Mouse (Mus musculus) R1 (cell line): ENCODE results near the gene 9430097D07Rik.

Experiments used
- DNase-seq: peaks from one replicate; pipeline ENCODE4 v3.0.0-alpha.2; 2018; ENCODE audit warnings: low read depth, low spot score

The 9430097D07Rik gene

DNA sequence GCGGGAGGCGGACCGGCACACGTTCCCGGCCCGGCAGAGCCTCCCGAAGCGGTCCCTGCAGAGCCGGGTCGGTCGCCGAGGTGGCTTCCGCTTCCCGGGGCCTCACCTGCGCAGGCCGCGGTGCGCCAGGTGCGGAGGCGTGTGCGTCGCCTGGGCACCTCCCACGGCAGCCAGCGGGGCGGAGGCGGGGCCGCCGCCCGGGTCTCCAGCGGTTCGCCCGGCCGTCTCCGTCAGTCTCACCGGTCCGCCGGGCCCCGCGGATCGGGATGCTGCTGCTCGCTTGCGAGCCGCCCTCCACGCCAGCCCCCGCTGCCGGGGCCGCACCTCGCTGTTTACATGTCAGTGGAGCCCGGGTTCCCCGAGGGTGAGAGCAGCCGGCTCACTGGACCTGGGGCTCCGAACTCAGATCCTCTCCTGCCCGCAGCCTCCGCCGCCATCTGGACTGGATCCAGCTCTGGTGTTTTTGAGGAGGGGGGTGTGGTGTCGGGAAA, 39.9 kb downstream of the 9430097D07Rik start:
- DNase-seq, result peak; percentile 56

DNA sequence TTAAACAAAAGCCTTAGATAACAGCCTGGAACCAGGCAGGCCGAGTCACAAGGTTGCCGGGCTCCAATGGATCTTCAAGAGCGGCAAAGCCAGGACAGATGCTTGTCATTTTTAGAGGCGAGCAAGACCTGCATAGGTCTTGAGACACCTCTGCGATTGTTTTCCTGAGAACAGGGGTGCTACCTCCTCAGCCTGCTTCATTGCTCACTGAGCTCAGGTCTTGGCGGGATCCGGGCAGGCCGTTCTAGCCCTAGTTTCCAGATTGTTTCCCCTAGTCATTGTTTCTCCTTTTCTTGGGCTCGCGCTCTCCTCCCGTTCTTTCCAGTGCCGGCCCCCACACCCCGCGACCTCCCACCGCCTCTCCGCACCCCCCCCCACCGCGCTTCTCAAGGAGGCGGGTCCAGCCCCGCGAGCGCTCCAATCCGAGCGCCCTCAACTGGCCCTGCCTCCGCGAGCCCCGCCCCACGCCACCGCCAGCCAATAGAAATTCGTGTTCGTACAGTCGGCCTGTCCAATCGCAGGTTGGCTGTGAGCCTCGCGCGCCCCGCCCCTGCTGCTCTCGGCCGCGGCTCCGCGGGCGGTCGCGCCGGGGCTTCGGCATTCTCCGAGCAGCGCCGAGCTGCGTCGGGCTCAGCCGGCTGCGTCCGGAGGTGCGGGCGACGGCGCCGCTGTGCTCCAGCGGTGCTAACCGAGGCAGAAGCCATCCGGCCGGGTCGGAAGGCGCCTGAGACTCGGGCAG, 40.6 kb downstream of the 9430097D07Rik start, which contains the start of gene Fam102a:
Gene Fam102a, plus strand, starts transcription at position 600 of the 739 bp plus-strand sequence.
- peak; percentile 96 for DNase-seq

DNA sequence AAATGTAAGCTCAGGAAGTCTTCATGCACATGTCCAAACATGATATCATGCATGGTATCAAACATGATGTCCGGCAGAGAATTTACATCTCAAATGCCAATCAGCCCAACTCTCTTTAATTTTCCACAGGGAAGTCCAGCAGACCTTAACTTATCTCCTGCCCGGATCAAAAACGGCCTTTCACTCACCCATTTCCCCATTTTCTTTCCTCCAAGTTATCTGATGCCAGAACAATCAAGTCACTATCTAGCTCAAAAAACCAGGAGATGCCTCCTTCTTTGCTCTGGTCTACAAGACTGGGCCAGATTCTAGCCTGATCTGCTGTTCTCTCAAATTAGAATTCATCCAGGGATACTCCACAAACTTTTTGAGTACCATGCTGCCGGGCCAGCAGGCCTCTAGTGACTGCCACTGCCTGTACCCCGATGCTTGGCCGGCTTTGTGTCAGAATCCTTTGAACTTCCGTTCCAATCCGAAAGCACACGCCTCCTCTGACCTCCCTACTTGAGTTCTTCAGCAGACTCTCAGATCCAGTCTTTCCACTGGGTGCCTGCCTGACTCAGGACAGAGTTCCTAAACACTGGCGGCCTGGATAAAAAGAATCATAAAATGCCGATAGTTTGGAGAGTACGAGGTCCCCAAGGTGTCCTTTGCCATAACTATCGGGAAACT, 41.3 kb downstream of the 9430097D07Rik start:
- peak; percentile 79 for DNase-seq

- DNase-seq, result no peak
Measured at GRCm38 (mm10) chr2:32533163-32533562, 42.3 kb downstream of the 9430097D07Rik start.

GRCm38 (mm10) chr2:32530479-32530878, 45.0 kb downstream of the 9430097D07Rik start:
- DNase-seq, result no peak

DNA sequence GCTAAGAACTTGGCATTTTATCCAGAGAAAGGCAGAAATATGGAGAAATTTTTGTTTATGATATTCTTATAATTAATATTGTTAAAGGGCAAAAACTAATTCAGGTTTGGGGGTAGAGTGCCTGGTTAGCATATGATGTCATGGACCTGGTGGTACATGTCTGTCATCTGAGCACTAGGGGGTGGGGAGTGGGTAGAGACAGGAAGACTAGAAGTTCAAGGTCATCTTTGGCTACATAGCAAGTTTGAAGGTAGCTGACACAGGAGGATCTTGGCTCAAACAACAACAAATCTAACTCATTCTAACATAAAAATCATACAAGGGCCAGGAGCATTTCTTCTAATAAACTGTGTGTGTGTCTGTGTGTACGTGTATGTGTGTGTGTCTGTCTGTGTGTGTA, 47.2 kb downstream of the 9430097D07Rik start:
- no peak for DNase-seq

- DNase-seq, result no peak
Measured at GRCm38 (mm10) chr2:32527468-32527966, 48.0 kb downstream of the 9430097D07Rik start.

GRCm38 (mm10) chr2:32525816-32526215, 49.7 kb downstream of the 9430097D07Rik start:
- DNase-seq, result no peak

DNA sequence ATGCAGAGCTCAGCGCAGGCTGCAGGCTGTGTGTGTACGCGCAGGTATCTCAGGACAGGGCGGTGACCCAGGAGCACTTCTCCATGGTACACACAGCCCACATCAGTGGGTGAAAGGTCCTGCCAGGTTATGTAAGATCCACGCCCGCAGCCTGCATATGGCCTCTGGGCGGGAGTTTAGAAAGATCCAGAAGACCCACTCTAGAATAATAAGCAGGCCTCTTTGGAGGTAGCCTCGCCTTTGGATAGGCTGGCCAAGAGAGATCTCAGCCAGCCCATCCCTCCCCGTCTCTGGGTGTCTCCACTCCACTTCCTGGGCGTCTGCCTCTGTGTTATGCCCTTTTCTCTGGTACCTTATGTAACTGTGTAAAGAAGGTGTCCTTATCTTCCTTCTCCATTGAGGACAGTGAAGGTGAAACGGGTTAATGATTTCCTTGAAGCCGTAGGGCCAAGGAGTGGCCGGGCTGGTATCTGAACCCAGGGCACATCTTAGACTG, 50.9 kb downstream of the 9430097D07Rik start:
- no peak for DNase-seq
